Mouse (Mus musculus): ENCODE results near the gene Map2k5.
A peak's percentile ranks its signal among the peaks of the same experiment; 100 is the strongest.

The Map2k5 gene

DNA sequence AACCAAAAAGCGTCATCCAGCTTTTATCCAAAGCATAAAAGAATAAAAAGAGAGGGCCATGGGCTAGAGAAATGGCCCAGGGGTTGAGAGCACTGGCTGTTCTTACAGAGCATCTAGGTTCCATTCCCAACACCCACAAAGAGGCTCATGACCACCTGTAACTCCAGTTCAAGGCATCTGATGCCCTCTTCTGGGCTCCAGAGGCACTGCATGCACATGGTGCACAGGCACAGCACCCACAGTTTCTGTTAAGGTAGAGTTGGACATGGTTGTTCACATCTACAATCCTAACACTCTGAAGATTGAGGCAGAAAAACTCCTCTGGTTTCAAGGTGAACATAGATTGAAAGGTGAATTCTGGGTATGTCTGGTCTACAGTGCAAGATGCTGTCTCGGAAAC, 44.6 kb downstream of the Map2k5 start:
- Histone ChIP-seq H3K9me3 (ENCODE audit: low read length) (no peaks in the 10 kb centered on the region), H3K36me3 (ENCODE audit: insufficient read depth, low read length) (peaks cover 27% of the 10 kb centered on the region), H3K27me3 (ENCODE audit: insufficient read depth, low read length) (no peaks in the 10 kb centered on the region), H3K4me3 (replicated peaks; ENCODE audit: low read length) (no peak overlapping the region), H3K4me1 (replicated peaks; ENCODE audit: low read depth, low read length) (no peaks in the 10 kb centered on the region)
- TF ChIP-seq POU5F1 (IDR thresholded peaks at IDR 0.05; ENCODE audit: borderline replicate concordance, low read length) (no peak), CTCF (conservative IDR thresholded peaks at IDR 0.05; ENCODE audit: low read length) (peak; percentile 86), NANOG (IDR thresholded peaks at IDR 0.05; ENCODE audit: borderline replicate concordance, low read length) (no peak)

DNA sequence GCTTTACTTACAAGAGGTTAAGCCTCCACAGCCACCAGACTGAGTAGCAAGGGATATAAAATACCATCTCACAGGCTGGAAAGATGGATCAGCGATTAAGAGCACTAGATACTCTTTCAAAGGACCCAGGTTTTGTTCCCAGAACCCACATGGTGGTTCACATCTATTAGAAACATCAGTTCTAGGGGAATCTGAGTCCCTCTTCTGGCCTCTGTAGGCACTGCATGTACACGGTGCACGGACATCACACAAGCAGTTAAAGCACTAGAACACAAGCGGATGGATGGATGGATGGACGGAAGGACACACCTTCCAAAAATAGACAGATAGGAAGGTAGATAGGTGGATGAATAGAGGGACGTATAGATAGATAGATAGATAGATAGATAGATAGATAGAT, 46.5 kb downstream of the Map2k5 start:
- H3K4me1 ChIP-seq (replicated peaks; ENCODE audit: low read depth, low read length): no peaks in the 10 kb centered on the region
- no peaks in the 10 kb centered on the region for H3K27me3 ChIP-seq (ENCODE audit: insufficient read depth, low read length)
- no peak overlapping the region for H3K4me3 ChIP-seq (replicated peaks; ENCODE audit: low read length)
- peak; percentile 44 for TF ChIP-seq CTCF (conservative IDR thresholded peaks at IDR 0.05; ENCODE audit: low read length)
- no peak for TF ChIP-seq POU5F1 (IDR thresholded peaks at IDR 0.05; ENCODE audit: borderline replicate concordance, low read length)
- TF ChIP-seq NANOG (IDR thresholded peaks at IDR 0.05; ENCODE audit: borderline replicate concordance, low read length): no peak
- no peaks in the 10 kb centered on the region for H3K9me3 ChIP-seq (ENCODE audit: low read length)
- peaks cover 19% of the 10 kb centered on the region for H3K36me3 ChIP-seq (ENCODE audit: insufficient read depth, low read length)

DNA sequence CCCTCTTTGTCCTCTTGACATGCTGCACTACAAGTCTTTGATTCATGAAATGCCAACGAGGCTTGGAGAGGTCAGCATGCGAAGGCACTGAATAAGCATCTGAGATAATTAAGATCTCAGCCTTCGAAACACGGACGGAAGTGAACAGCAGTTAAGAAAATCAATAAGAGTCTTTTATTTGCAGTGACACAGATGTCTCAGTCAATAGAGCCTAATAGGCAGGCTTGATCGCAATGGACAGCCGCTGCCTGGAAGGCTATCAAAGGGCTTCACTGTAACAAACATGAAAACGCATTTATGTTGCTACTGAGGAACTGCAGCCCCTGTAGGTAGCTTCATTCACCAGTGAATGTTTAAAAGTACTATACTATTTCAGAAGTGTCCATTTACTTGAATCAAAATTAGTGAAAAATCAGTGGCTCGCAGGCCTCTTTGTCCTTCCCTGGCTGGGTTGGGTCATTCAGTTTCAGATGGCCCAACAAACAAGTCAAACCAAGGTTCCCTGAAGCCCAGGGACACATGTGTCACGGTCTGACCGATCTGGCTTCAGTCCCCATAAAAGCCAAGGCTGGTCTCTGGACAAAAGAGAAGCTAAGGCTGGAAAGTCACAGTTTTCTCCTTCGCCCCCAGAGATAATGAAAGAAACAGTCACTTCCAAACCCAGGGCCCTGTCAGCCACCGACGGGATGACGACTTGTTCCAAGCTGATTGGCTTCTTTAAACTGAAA, 48.6 kb downstream of the Map2k5 start:
- H3K9me3 ChIP-seq (ENCODE audit: low read length): no peaks in the 10 kb centered on the region

DNA sequence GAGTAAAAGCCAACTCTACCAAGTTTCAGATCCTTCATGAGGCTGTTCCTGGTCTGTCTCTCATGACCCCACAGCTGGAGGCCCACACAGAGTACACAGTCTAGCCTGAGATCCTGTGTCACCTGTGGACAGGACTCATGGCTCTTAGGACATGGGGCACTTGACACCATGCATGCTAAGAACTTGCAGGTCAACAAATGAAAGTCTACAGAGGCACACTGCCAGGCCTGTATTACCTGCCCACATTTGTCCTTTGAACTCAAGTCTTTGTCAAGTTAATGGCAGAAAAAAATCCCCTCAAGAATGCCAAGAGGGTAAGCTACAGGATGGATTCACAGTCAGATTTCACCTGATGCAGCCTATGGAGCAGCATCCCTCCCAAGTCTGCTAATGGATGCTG, 62.5 kb downstream of the Map2k5 start:
- peaks cover 8% of the 10 kb centered on the region; the same call in 1 of the 2 replicates for H3K36me3 ChIP-seq (ENCODE audit: insufficient read depth, low read length)
- TF ChIP-seq CTCF (conservative IDR thresholded peaks at IDR 0.05; ENCODE audit: low read length): no peak
- no peak for TF ChIP-seq POU5F1 (IDR thresholded peaks at IDR 0.05; ENCODE audit: borderline replicate concordance, low read length)
- no peak for TF ChIP-seq NANOG (IDR thresholded peaks at IDR 0.05; ENCODE audit: borderline replicate concordance, low read length)
- no peak overlapping the region for H3K4me3 ChIP-seq (replicated peaks; ENCODE audit: low read length)
- H3K27me3 ChIP-seq (ENCODE audit: insufficient read depth, low read length): no peaks in the 10 kb centered on the region
- no peaks in the 10 kb centered on the region for H3K9me3 ChIP-seq (ENCODE audit: low read length)
- H3K4me1 ChIP-seq (replicated peaks; ENCODE audit: low read depth, low read length): no peaks in the 10 kb centered on the region

More for the DNA sequence above, 48.6 kb downstream of the Map2k5 start:
- no peaks in the 10 kb centered on the region for H3K4me1 ChIP-seq (replicated peaks; ENCODE audit: low read depth, low read length)
- no peaks in the 10 kb centered on the region for H3K27me3 ChIP-seq (ENCODE audit: insufficient read depth, low read length)
- TF ChIP-seq NANOG (IDR thresholded peaks at IDR 0.05; ENCODE audit: borderline replicate concordance, low read length) (no peak), CTCF (conservative IDR thresholded peaks at IDR 0.05; ENCODE audit: low read length) (no peak)
- H3K36me3 ChIP-seq (ENCODE audit: insufficient read depth, low read length): peaks cover 19% of the 10 kb centered on the region
- H3K4me3 ChIP-seq (replicated peaks; ENCODE audit: low read length): no peak overlapping the region

DNA sequence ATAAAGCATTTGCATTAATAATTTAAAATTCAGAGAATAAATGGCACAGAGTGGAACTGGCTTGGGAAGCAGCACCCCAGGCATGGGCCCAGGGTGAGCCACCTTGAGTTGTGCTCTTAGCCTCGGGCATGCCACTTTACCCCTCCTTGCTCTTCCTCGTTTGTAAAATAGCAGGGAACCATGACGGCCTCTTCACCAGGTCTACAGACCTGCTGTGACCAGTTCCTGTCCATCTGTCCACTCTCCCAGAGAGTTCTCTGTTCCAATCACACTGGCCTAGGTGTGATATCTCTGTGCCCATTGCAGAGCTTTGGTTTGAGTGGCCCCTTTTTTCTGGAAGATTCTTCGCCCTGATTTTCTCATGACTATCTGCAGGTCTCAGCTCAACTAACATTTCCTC, 63.6 kb downstream of the Map2k5 start:
- Histone ChIP-seq H3K36me3 (ENCODE audit: insufficient read depth, low read length) (0 out of 2 replicates have a peak, but pooled peaks cover 8% of the 10 kb centered on the region), H3K9me3 (ENCODE audit: low read length) (no peaks in the 10 kb centered on the region), H3K4me1 (replicated peaks; ENCODE audit: low read depth, low read length) (no peaks in the 10 kb centered on the region), H3K4me3 (replicated peaks; ENCODE audit: low read length) (no peak overlapping the region), H3K27me3 (ENCODE audit: insufficient read depth, low read length) (no peaks in the 10 kb centered on the region)
- no peak for TF ChIP-seq POU5F1 (IDR thresholded peaks at IDR 0.05; ENCODE audit: borderline replicate concordance, low read length)
- no peak for TF ChIP-seq NANOG (IDR thresholded peaks at IDR 0.05; ENCODE audit: borderline replicate concordance, low read length)
- no peak for TF ChIP-seq CTCF (conservative IDR thresholded peaks at IDR 0.05; ENCODE audit: low read length)

DNA sequence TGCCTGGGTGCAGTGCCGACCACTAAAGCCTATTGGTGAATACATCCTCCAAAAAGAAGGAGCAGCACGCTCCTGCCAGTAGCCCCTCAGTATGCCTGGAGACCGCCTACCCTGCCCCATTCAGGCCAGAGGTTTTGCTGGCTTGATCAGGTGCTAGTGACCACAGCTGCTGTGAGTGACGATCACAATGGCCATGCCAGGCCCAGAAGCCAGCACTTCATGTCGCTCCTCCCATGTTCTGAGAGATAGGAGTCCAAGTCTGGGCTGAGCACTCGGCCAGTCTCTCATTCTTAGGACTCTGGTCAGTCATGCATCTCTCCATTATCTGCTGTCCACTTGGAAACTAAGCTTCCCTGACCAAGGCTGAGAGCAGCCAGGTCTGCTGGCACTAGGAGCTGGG, 67.7 kb downstream of the Map2k5 start:
- Histone ChIP-seq H3K36me3 (ENCODE audit: insufficient read depth, low read length) (0 out of 2 replicates have a peak, but pooled peaks cover 4% of the 10 kb centered on the region), H3K4me3 (replicated peaks; ENCODE audit: low read length) (no peak overlapping the region), H3K27me3 (ENCODE audit: insufficient read depth, low read length) (no peaks in the 10 kb centered on the region), H3K4me1 (replicated peaks; ENCODE audit: low read depth, low read length) (no peaks in the 10 kb centered on the region), H3K9me3 (ENCODE audit: low read length) (no peaks in the 10 kb centered on the region)
- TF ChIP-seq CTCF (conservative IDR thresholded peaks at IDR 0.05; ENCODE audit: low read length) (no peak), NANOG (IDR thresholded peaks at IDR 0.05; ENCODE audit: borderline replicate concordance, low read length) (no peak), POU5F1 (IDR thresholded peaks at IDR 0.05; ENCODE audit: borderline replicate concordance, low read length) (no peak)

DNA sequence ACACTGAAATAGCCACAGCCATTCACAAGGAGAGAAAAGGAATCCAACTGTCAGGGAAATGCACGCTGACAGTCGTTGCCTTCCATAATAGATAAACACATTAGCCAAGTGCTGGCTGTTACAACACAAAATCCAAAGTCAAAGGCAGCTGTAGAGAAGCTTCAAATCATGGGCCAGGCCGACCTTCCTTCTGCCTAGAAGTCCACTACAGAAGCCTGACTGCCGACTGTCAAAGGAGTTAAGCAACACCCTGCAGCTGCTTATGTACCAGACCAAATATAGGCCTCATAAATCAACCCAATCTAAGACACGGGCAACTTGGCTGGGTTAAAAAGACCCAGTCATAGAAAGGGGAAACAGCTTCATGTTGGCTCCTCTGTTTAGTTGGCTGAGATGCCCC, 68.7 kb downstream of the Map2k5 start:
- no peak overlapping the region for H3K4me3 ChIP-seq (replicated peaks; ENCODE audit: low read length)
- TF ChIP-seq POU5F1 (IDR thresholded peaks at IDR 0.05; ENCODE audit: borderline replicate concordance, low read length) (no peak), CTCF (conservative IDR thresholded peaks at IDR 0.05; ENCODE audit: low read length) (no peak), NANOG (IDR thresholded peaks at IDR 0.05; ENCODE audit: borderline replicate concordance, low read length) (no peak)
- H3K36me3 ChIP-seq (ENCODE audit: insufficient read depth, low read length): 0 out of 2 replicates have a peak, but pooled peaks cover 4% of the 10 kb centered on the region
- no peaks in the 10 kb centered on the region for H3K9me3 ChIP-seq (ENCODE audit: low read length)
- H3K27me3 ChIP-seq (ENCODE audit: insufficient read depth, low read length): no peaks in the 10 kb centered on the region
- H3K4me1 ChIP-seq (replicated peaks; ENCODE audit: low read depth, low read length): no peaks in the 10 kb centered on the region

DNA sequence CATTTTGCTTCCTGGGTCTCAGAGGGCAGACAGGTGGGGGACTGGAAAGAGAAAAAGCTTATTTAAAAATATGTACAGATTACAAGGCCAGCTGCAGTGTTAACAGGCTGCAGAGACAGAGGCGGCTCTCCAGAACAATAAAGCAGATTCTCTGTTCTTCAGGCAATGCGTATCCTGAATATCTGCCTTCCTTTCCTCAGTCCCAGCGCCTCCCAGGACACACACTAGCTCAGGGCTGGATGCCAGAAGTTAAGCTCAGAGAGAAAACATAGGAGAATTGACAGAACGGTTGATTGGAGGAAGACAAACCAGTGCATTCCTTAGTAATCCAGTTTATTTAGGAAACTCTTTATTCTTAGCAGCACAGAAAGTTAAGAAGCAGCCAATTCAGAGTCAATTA, 69.3 kb downstream of the Map2k5 start:
- Histone ChIP-seq H3K4me3 (replicated peaks; ENCODE audit: low read length) (no peak overlapping the region), H3K36me3 (ENCODE audit: insufficient read depth, low read length) (0 out of 2 replicates have a peak, but pooled peaks cover 4% of the 10 kb centered on the region), H3K27me3 (ENCODE audit: insufficient read depth, low read length) (no peaks in the 10 kb centered on the region), H3K4me1 (replicated peaks; ENCODE audit: low read depth, low read length) (no peaks in the 10 kb centered on the region), H3K9me3 (ENCODE audit: low read length) (no peaks in the 10 kb centered on the region)
- TF ChIP-seq CTCF (conservative IDR thresholded peaks at IDR 0.05; ENCODE audit: low read length): no peak
- TF ChIP-seq POU5F1 (IDR thresholded peaks at IDR 0.05; ENCODE audit: borderline replicate concordance, low read length): no peak
- TF ChIP-seq NANOG (IDR thresholded peaks at IDR 0.05; ENCODE audit: borderline replicate concordance, low read length): no peak

DNA sequence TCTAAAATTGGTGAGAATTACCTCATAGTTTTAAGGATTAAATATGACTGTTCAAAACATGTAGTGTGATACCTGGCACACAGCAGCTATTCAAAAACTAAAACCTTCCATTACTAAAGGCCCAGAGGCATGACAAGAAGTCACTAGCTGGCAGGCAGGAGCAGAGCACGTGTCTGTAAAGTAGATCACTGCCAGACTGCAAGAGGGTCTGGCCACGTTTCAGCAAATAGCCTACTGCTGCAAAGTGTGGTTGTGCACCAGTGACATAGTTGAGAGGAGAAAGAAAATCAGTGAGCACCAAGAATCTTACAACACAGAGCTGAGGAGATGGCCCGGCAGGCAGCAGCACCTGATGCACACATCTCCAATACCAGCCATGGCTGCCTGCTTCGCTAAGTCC, 75.2 kb downstream of the Map2k5 start:
- H3K9me3 ChIP-seq (ENCODE audit: low read length): no peaks in the 10 kb centered on the region
- no peaks in the 10 kb centered on the region for H3K36me3 ChIP-seq (ENCODE audit: insufficient read depth, low read length)
- no peak for TF ChIP-seq NANOG (IDR thresholded peaks at IDR 0.05; ENCODE audit: borderline replicate concordance, low read length)
- TF ChIP-seq CTCF (conservative IDR thresholded peaks at IDR 0.05; ENCODE audit: low read length): no peak
- no peak for TF ChIP-seq POU5F1 (IDR thresholded peaks at IDR 0.05; ENCODE audit: borderline replicate concordance, low read length)
- no peaks in the 10 kb centered on the region for H3K4me1 ChIP-seq (replicated peaks; ENCODE audit: low read depth, low read length)
- H3K4me3 ChIP-seq (replicated peaks; ENCODE audit: low read length): no peak overlapping the region
- H3K27me3 ChIP-seq (ENCODE audit: insufficient read depth, low read length): no peaks in the 10 kb centered on the region
